Mouse (Mus musculus): ENCODE data around the gene Mettl16. TPM values are rescaled to one million over a fixed set of nuclear protein-coding genes. Genes with fewer than 3 reads are reported as not detected.

Mettl16 gene
- total RNA-seq (2021) = 10 to 100 TPM in 1 of 2 experiments, 1 to 10 TPM in 1; 9.9 to 14.7 TPM

GRCm38 (mm10) chr11:74770595-74771207 lies at the start of gene Mettl16:
Gene Mettl16, plus strand, starts transcription at chr11:74770830.
- intact Hi-C loops (cut with DNase I) = loop anchor here (2.0 kb wide), 1 partner anchor 46 kb away; the partner anchor contains the start of gene Pafah1b1

GRCm38 (mm10) chr11:74721141-74721540 lies 49.5 kb upstream of the Mettl16 start:
- intact Hi-C loops (cut with DNase I) = no loop called here
- no peak for DNase-seq

More at GRCm38 (mm10) chr11:74770595-74771207, at the start of gene Mettl16:
- peak; percentile 97 for DNase-seq

- intact Hi-C loops (cut with DNase I) = no loop called here
- DNase-seq = no peak
Measured at GRCm38 (mm10) chr11:74721971-74722370, 48.7 kb upstream of the Mettl16 start.

GRCm38 (mm10) chr11:74723357-74724234 lies 47.0 kb upstream of the Mettl16 start:
- intact Hi-C loops (cut with DNase I) = loop anchor here (2.0 kb wide), 1 partner anchor 47 kb away; the partner anchor contains the start of gene Mettl16
- peak; percentile 89 to 90 for DNase-seq

- intact Hi-C loops (cut with DNase I) = loop anchor here (2.0 kb wide), 1 partner anchor 46 kb away; the partner anchor contains the start of gene Mettl16
- DNase-seq = peak; percentile 96 to 97
Measured at GRCm38 (mm10) chr11:74724235-74724791, 46.3 kb upstream of the Mettl16 start, which contains the start of gene Pafah1b1. Gene Pafah1b1, minus strand, starts transcription at chr11:74724670.

GRCm38 (mm10) chr11:74725181-74725580 lies 45.4 kb upstream of the Mettl16 start:
- DNase-seq = peak; percentile 82 to 83
- intact Hi-C loops (cut with DNase I) = loop anchor here (2.0 kb wide), 1 partner anchor 46 kb away; the partner anchor contains the start of gene Mettl16

- no peak for DNase-seq
- intact Hi-C loops (cut with DNase I) = no loop called here
Measured at GRCm38 (mm10) chr11:74734917-74735316, 35.7 kb upstream of the Mettl16 start.

- no peak for DNase-seq
- intact Hi-C loops (cut with DNase I) = no loop called here
Measured at GRCm38 (mm10) chr11:74737861-74738260, 32.8 kb upstream of the Mettl16 start.

- DNase-seq = peak; percentile 63 to 69
- intact Hi-C loops (cut with DNase I) = no loop called here
Measured at GRCm38 (mm10) chr11:74748022-74748421, 22.6 kb upstream of the Mettl16 start.

GRCm38 (mm10) chr11:74749241-74749640 lies 21.4 kb upstream of the Mettl16 start:
- no peak for DNase-seq
- intact Hi-C loops (cut with DNase I) = no loop called here

GRCm38 (mm10) chr11:74750662-74751351 lies 19.8 kb upstream of the Mettl16 start:
- no peak for DNase-seq
- intact Hi-C loops (cut with DNase I) = no loop called here

- no peak for DNase-seq
- intact Hi-C loops (cut with DNase I) = no loop called here
Measured at GRCm38 (mm10) chr11:74751352-74752066, 19.1 kb upstream of the Mettl16 start.

GRCm38 (mm10) chr11:74756631-74757030 lies 14.0 kb upstream of the Mettl16 start:
- intact Hi-C loops (cut with DNase I) = no loop called here
- peak; percentile 78 to 80 for DNase-seq

- intact Hi-C loops (cut with DNase I) = no loop called here
- no peak for DNase-seq
Measured at GRCm38 (mm10) chr11:74761011-74761705, 9.5 kb upstream of the Mettl16 start.

- DNase-seq = no peak
- intact Hi-C loops (cut with DNase I) = no loop called here
Measured at GRCm38 (mm10) chr11:74763960-74764625, 6.5 kb upstream of the Mettl16 start.

- DNase-seq = peak; percentile 61 to 69
- intact Hi-C loops (cut with DNase I) = no loop called here
Measured at GRCm38 (mm10) chr11:74767469-74767868, 3.2 kb upstream of the Mettl16 start.

- intact Hi-C loops (cut with DNase I) = loop anchor here (2.0 kb wide), 1 partner anchor 129 kb away; no protein-coding TSS in a partner anchor
- DNase-seq = peak; percentile 53 to 59
Measured at GRCm38 (mm10) chr11:74768045-74768444, 2.6 kb upstream of the Mettl16 start.

- no peak for DNase-seq
- intact Hi-C loops (cut with DNase I) = loop anchor here (2.0 kb wide), 1 partner anchor 45 kb away; the partner anchor contains the start of gene Pafah1b1
Measured at GRCm38 (mm10) chr11:74770037-74770436, 593 bp upstream of the Mettl16 start.

Data from heart, postnatal 10 days (tissue).